Mouse (Mus musculus) heart, adult 2 months (tissue): ENCODE data around the gene Wdr89.

Experiments used
- CTCF ChIP-seq: fragments of 200-600 bp; IDR thresholded peaks from 2 replicates; pipeline ENCODE4 v1.8.1; 2022; ENCODE audit warnings: antibody characterized with exemption, mild to moderate bottlenecking, moderate library complexity
- EP300 ChIP-seq: fragments of 200-500 bp; IDR thresholded peaks from 2 replicates; pipeline ENCODE4 v1.6.1; 2011; ENCODE audit warnings: low read depth, low read length, control low read depth; ENCODE audit not compliant: insufficient read depth

GRCm38 (mm10) chr12:75656580-75656979 lies 12.8 kb downstream of the Wdr89 start:
- TF ChIP-seq EP300 (0 out of 2 replicates have a peak, but pooled peaks have one; percentile 47), CTCF (peak; percentile 77)
